Mouse (Mus musculus) brain, embryonic 14.5 days (tissue): ENCODE data around the gene Rara.

Experiments used
- CTCF ChIP-seq: fragments of 200-500 bp; IDR thresholded peaks from 2 replicates; pipeline ENCODE4 v1.5.1; 2012; ENCODE audit warnings: inconsistent platforms, mild to moderate bottlenecking, moderate library complexity, borderline replicate concordance; ENCODE audit not compliant: insufficient read depth, insufficient read length; ENCODE audit errors: extremely low read depth
- POLR2A ChIP-seq: fragments of 200-500 bp; IDR thresholded peaks from 2 replicates; pipeline ENCODE4 v1.6.1; 2012; ENCODE audit warnings: mild to moderate bottlenecking, inconsistent platforms, borderline replicate concordance; ENCODE audit not compliant: poor library complexity, insufficient read depth, insufficient read length, severe bottlenecking; ENCODE audit errors: extremely low read depth

DNA sequence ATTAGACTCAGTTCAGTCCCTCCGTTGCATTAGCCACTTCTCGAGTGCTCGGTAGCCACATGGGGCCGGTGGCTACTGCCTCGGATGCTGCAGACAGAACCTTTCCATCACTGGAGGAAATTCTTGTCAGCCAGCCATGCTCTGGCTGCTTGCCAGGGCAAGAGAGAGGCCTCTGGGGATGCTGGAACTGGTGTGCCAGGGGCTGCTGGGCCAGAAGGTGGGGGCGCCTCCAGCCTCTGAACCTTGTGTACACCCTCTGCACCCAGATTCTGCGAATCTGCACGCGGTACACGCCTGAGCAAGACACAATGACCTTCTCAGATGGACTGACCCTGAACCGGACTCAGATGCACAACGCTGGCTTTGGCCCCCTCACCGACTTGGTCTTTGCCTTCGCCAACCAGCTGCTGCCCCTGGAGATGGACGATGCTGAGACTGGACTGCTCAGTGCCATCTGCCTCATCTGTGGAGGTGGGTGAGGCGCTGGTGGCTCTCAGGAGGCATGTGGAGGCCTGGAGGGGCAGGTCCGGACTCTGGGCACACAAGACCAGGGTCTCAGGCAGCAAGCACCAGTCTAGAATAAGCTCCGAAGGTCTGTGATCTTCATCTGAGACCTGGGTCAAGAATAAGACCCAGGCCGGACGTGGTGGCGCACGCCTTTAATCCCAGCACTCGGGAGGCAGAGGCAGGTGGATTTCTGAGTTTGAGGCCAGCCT lies 43.9 kb downstream of the Rara start:
- TF ChIP-seq CTCF (no peak), POLR2A (no peak)
